Mouse (Mus musculus) MN1 (cell line): ENCODE measurements around the gene Pdcd1lg2.

Experiments
- DNase-seq: peaks from one replicate; pipeline ENCODE4 v3.0.0-alpha.2; 2016; ENCODE audit warnings: low spot score

Pdcd1lg2 gene

DNA sequence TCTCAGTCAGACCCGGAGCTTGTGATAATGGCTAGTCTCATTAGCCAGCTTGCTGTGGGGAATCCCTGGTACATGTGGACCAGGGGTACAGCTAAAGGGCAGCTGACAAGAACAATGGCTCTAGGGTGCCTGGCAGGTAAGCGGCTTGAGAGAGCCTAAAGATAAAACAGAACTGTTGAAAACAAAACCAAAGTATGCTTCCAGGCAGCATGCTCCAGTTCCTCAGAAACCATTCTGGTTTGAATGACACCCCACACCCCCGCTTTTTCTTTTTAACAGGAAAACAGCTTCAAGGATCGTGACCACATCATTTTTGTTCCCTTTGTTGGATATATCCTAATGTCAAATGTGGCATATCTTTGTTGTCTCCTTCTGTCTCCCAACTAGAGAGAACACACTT is at the start of gene Pdcd1lg2:
Gene Pdcd1lg2 (plus strand): TSS at position 301 of the 400 bp plus-strand sequence.
- DNase-seq = no peak

GRCm38 (mm10) chr19:29361468-29362130 is 49.1 kb upstream of the Pdcd1lg2 start:
- peak; percentile 92 for DNase-seq

- DNase-seq = no peak
Observed at GRCm38 (mm10) chr19:29362173-29362930, 48.4 kb upstream of the Pdcd1lg2 start.

DNA sequence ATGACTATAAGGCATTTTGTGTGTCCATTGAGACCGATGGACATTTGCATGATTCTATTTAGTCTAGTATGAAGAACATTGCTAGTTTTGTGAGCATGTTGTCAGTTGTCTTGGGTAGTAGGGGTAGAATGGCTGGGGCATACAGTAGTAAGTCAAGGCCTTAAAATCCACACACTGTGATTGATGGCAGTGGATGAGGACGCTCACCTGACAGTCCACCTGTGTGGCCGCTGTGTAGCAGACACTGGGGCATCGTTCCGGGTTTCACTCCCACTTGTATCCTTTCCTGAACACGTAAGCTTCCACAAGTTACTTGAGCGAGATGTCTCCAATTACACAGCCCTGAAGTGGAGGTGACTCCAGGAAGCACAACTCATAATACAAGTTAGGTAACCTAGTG is 47.2 kb upstream of the Pdcd1lg2 start:
- no peak for DNase-seq

GRCm38 (mm10) chr19:29364076-29364475 is 46.6 kb upstream of the Pdcd1lg2 start:
- no peak for DNase-seq

GRCm38 (mm10) chr19:29365105-29365504 is 45.6 kb upstream of the Pdcd1lg2 start:
- DNase-seq = peak; percentile 39

DNA sequence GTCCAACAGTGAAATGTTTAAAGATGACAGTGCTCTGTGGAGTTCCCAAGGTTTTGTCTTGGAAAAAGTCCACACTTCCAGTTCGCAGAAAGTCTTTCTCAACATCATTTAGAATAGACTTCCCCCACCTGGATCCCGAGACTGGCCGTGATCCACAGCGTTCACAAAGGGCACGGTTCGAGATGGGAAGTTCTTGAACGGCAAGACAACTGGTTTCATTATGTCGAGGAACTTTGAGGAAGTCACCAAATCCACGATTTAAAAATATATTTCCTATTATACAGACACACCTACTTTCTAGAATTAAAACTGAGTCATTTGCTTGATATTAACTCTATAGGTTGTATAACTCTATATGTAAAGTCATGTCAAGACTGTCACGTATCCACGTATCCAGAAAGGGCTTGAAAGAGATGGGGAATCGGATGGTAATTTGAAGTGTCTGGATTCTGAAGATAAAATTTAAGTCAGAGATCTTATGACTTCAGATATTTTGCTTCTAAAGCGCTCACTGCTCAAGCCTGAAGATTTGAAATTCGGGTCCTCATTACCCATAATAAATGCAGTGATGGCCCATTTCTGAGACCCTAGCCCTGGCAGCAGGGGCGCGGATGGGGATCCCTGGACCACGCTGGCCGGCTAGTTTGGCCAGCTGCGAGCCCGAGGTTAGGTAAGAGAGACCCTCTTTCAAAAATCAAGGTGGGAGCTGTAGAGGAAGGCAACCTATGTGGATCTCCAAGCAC is 44.3 kb upstream of the Pdcd1lg2 start:
- DNase-seq = no peak

DNA sequence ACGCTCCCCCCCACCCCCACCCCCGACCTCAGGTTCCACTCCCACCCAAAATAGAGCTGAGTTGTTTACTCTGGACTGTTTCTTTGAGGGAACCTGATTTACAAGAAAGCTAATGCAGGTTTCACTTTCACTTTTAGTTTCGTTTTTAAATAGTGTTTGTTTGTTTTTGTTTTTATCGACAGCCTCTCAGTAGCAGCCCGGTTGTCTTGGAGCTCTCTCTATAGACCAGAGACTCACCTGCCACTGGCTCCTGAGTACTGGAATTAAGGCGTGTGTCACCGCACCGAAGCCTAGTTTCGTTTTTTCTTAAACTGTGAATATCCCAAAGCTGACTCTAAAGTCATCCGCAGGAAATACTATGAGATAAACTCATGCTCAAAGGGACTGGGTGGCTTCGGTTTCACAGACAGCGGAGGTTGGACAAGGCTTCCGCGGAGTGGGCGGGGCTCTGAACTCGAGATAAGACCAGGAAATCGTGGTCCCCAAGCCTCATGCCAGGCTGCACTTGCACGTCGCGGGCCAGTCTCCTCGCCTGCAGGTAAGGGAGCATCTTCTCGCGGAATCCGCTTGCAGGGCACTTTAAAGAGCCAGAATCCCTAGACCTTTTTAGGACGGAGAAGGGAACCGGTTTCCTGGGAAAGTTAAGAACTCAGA is 43.6 kb upstream of the Pdcd1lg2 start, which contains the start of the genes Plgrkt and Cd274:
Gene Plgrkt (minus strand): TSS at position 422 of the 654 bp plus-strand sequence.
Gene Cd274 (plus strand): TSS at position 487 of the 654 bp plus-strand sequence.
- peak; percentile 67 for DNase-seq

GRCm38 (mm10) chr19:29368041-29368440 is 42.7 kb upstream of the Pdcd1lg2 start:
- DNase-seq = no peak

DNA sequence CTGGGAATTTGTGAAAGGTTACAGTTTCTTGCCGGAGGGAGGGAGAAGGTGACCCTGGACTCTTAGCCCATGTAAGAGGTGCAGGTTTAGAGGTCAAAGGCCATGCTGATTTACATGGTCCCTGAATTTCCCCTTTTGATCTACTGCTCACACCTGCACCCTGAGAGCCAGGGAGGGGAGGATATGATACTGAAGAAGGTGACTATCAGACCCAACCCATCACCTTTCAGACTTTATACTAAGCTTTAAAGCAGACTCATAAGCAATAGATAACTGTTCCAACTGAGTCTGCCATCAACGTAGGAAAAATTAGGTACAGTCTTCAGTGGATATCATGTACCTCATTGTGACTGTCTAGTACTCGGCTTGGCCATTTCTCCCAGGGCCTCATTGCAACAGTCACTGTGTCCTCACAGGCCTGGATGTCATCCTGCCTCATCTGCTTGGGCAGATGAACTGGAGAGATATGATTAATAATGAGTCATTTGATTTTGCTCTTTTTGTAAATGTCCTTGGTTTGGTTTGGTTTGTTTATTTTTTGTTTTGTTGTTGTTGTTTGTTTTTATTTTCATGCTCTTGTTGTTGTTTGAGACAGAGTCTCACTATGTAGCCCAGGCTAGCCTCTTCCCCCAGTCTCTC is 41.9 kb upstream of the Pdcd1lg2 start:
- no peak for DNase-seq

DNA sequence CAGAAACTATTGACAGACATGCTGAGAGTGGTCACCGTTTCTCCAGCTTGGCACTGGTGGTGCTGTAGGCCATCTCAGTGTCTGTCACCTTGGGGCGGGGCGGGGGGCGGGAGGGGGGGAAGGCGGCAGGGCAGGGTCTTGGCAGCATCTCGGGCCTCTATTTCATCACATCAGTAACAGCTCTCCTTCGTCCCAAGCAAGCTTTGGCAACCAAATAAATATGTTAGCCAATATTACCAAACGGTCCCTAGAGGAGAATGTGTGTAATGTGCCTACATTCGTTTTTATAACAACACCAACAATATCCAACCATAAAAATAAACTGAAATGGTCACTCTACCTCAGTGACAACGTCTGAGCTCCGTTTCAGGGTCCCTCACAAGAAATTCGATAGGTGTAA is 40.6 kb upstream of the Pdcd1lg2 start:
- no peak for DNase-seq

DNA sequence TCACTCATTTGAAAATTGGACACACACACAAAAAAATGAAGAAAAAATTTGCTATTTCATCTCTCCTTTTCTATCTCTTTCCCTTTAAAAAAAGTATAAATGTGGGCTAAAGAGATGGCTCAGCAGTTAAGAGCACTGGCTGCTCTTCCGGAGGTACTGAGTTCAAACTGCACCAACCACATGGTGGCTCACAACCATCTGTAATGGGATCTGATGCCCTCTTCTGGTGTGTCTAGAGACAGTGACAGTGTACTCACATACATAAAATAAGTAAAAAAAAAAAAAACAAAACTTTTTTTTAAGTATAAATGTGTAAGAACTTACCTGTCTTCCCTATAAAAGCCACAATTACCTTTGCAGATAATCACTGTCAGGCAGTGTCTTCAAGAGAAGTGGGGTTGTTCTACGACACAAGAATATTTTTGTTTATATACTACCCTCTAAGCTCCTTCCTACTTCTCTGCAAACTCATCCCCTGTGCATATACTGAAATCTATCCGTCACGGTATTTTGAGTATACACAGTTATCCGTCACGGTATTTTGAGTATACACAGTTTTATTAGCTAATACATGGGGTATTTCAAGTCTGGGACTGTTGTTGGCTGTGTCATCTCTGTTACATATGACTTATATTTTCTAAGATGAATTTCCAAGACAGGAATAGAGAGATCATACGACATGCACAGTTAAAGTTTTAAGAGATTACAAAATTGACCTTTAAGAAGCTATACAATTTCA is 40.0 kb upstream of the Pdcd1lg2 start:
- no peak for DNase-seq

- no peak for DNase-seq
Observed at GRCm38 (mm10) chr19:29371284-29372081, 39.2 kb upstream of the Pdcd1lg2 start.

GRCm38 (mm10) chr19:29372138-29372537 is 38.6 kb upstream of the Pdcd1lg2 start:
- DNase-seq = no peak

DNA sequence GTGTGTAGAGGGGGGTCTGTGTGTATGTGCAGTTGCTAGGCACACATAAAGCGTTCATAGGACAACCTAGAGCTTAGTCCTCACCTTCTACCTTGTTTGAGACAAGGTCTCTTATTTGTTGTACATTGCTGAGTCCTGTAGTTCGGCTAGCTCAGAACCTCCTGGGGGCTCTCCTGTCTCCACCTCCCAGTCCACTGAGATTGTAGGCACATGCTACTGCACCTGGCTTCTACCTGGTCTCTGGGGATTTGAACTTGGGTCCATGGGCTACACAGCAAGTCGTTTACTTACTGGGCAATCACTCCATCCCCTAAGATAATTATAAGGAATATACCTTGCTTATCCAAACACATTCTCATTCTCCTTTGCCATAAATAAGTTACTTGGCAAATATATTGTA is 38.1 kb upstream of the Pdcd1lg2 start:
- no peak for DNase-seq

DNA sequence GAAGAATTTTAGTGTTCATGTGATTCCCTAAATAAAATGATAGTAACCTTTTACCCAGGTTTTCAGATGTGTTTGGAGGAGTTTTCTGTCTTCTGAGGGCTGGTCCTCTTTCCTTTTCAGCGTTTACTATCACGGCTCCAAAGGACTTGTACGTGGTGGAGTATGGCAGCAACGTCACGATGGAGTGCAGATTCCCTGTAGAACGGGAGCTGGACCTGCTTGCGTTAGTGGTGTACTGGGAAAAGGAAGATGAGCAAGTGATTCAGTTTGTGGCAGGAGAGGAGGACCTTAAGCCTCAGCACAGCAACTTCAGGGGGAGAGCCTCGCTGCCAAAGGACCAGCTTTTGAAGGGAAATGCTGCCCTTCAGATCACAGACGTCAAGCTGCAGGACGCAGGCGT is 37.3 kb upstream of the Pdcd1lg2 start:
- no peak for DNase-seq

- DNase-seq = no peak
Observed at GRCm38 (mm10) chr19:29374947-29375346, 35.8 kb upstream of the Pdcd1lg2 start.

DNA sequence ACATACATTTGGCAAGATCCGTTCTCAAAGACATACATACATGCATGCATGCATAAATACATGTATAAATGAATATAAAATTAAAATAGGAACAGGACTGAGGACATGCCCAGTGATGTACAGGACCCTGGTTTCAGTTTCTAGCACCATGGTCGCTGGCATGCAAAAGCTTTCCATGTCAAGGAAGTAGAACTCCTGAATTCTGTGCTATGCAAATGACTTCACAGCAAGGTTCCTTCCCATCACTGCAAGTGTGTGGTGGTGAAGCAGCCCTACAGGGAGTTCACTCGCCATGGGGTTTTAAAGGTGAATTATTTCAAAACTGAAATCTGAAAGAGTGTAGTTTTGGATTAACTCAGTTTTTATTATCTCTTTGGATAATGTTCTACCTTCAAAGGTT is 34.3 kb upstream of the Pdcd1lg2 start:
- DNase-seq = no peak

- no peak for DNase-seq
Observed at GRCm38 (mm10) chr19:29379839-29380603, 30.7 kb upstream of the Pdcd1lg2 start.
